Mouse (Mus musculus) urinary bladder, adult 18-20 months (tissue): Measurements from ENCODE around the gene Ankdd1b.
A peak's percentile ranks its signal among the peaks of the same experiment; 100 is the strongest.

Source experiments
- DNase-seq, 2 experiments: peaks; one replicate each; pipeline ENCODE4 v3.0.0; 2022; ENCODE audit warnings: low spot score in 2 of 2, mixed read lengths in 2 of 2

Gene Ankdd1b

DNA sequence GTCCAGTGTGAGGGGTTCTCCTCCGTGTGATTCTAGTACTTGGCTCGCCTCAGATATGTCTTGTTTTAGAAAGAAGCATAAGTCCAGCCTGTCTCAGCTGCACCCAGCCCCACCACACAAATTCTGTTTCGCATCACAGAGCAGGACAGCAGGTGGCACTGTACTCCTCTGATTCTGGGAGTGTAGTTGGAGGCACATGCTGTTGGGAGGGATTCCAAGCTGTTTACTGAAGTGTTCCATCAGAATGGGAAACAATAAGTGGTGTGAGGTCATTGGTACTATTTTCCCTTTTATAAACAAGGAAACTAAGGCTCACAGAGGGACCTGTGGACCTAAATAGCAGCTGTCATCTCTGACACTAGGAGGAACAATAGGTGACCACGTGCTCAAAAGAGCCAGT lies 64.0 kb downstream of the Ankdd1b start:
- peak in 1 of 2 experiments; percentile 8 for DNase-seq

DNA sequence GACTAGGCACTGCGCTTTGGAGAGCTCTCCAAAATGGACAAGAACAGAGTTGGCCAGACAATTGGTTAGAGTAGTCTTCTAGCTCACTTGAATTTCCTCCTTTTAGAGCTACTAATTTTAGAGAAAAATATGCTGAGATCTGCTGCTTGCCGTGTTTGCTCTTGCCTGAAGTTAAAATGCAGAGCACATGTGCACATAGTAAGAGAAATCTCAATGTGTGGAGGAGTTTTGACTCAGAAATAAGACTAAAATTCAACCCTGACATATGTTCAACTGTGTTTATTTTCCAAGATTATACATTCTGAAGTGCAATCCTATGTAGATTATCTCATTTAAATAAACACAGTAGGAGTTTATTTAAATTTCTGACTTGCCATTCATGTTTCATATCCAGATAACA lies 65.5 kb downstream of the Ankdd1b start:
- DNase-seq = no peak

DNA sequence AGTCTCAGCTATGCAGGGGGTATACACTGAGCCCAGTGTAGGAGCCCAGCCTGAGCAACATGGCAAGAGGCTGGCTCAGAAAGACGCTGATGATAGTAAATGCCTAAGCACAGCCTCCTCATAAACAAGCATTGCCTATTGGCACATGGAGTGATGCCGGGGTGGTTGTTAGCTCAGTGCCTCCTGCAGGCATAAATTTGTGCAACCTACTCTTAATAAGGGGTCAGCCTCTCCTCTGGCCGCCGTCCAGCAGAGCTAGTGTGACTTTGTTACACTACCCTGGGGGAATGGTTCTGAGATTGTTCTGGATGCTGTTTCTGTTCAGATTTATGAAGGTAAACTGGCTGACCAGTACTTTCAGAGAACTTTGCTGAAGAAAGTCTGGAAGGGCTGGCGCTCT lies 69.7 kb downstream of the Ankdd1b start:
- no peak for DNase-seq

DNA sequence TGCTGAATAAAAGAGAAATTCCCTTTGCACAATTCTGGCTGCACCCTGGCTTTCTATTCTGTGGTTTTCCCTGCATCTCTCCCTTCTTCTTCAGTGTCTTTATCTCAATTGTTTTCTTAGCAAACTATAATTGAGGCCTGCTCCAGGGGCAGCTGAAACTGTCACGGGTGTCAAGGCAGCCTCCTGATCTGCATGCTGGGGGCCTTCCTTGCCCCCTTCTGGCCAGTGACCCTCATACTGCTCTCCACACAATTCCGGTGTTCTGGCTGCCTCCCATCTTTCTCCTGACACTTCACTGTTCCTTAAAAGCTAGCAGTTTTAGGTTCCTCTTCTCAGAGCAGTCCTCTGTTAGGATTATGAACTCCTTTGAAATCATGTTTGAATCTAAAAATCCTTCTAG lies 81.7 kb downstream of the Ankdd1b start:
- no peak for DNase-seq

DNA sequence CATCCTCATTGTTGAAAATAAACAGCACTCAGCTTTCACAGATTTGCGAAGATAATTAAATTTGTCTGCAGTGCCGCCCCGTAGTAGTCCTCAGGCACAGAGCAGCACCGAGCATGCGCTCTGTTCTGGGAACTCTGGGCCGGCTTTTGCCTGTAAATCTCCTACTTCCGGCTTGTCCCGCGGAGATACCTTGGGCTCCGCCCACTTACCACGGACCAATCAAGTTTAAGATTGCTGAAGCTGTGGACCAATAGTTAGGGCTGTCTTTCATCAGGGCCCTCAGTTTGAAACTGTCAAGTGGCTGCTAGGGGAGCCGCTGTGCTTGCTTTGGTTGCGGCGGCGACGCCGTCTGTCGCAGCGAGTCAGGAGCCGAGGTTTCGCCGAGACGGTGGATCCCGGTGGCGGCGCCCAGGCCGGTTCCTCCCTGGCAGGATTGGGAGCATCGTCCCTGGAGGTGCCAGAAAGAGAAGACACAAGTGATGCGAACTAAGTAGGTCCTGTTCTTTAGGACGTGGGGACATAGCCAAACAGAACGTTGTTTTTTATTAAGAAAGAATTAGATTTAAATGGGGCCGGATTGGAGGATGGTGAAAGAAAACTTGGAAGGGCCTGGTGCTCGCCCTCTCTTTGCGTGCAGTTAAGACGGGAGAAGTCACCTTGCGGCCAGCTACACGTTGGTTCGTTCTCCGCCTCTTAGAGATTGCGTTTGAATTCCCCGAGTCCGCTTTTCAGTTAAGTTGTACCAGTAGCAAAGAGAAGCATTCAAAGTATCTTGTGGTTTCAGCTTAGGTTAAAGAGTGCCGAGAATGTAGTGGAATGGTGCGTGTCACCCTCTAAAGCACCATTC lies 82.7 kb downstream of the Ankdd1b start, which contains the start of gene Poc5:
Poc5 (plus strand) TSS at position 253 of the 847 bp plus-strand sequence.
- peak; percentile 98 to 99 for DNase-seq

- no peak for DNase-seq
These were observed 93.1 kb downstream of the Ankdd1b start for GRCm38 (mm10) chr13:96377883-96378282.

- no peak for DNase-seq
These were observed 94.1 kb downstream of the Ankdd1b start for GRCm38 (mm10) chr13:96376871-96377270.

DNA sequence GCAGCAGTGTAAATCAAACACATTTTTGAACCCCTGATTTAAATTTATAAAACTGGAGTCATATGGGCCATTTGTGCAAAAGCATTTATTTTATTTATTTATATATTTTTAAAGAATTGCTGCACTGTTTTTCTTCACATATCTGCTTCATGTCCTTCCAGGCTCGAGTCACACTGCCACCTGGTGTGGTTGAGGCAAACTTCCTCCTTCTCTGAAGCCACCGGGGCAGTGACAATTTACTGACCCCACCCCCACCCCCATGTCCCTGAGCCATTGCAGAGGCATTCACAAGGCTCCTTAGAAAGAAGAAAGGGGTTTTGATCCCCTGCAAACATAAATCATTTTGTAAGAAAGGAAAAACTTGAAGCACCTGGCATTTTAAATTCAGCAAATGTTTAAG lies 95.5 kb downstream of the Ankdd1b start:
- no peak for DNase-seq
